Mouse (Mus musculus): ENCODE measurements around the gene Mdm1. TPM values are rescaled to one million over a fixed set of nuclear protein-coding genes. Genes with fewer than 3 reads are reported as not detected.

The Mdm1 gene
- polyA plus RNA-seq, 1 experiment from 2014 or later, result 56.7 TPM

DNA sequence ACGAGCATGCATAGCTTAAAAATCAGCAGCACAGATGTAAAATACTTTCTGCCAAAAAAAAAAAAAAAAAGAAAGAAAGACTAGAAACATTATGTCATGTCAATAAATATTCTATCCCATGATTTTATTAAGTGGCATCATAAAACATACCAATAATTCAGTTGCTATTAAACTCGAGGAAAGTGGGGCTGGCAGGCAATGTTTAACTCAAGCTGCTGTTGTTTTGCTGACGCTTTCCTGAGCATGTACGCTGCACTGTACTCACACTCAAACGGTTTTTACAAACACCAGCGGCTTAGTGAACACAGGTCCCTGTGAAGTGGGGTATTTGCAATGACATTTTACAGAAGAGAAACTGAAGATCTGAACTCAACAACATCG, 30.7 kb upstream of the Mdm1 start:
- Histone ChIP-seq H3K4me1 (peaks cover 18% of the 10 kb centered on the region), H3K9me3 (no peaks in the 10 kb centered on the region), H3K27ac (replicated peaks) (no peak overlapping the region), H3K27me3 (replicated peaks; ENCODE audit: low read depth, poor library complexity, severe bottlenecking) (peaks cover 2% of the 10 kb centered on the region; the same call in 1 of the 2 replicates), H3K36me3 (replicated peaks) (no peaks in the 10 kb centered on the region), H3K4me3 (no peak overlapping the region)
- WGBS, result 76% methylated on average over 7 of the region's 7 CpGs
- DNase-seq (ENCODE audit: low spot score), result no peak

DNA sequence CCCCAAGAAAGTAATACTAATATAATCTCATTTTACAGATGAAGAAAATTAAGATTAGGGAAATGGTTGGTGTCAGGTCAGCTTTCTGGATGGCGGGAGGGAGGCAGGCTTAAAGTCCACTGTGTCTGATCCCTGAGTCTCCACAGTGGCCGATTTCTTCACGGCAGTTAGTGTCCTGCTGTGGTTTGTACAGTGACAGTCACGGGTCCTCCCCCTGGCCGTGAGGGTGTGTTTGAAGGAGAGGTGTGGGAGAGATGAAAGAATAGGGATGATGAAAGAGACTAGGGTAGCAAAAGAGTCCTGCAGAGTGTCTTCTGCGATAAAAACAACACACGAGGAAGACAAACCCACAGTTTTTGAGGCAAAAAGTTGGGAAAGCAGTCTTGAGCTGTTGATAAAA, 30.0 kb upstream of the Mdm1 start:
- H3K4me1 ChIP-seq, result peaks cover 18% of the 10 kb centered on the region
- no peaks in the 10 kb centered on the region for H3K36me3 ChIP-seq (replicated peaks)
- H3K4me3 ChIP-seq, result no peak overlapping the region
- DNase-seq (ENCODE audit: low spot score), result no peak
- H3K9me3 ChIP-seq, result no peaks in the 10 kb centered on the region
- no peak overlapping the region for H3K27ac ChIP-seq (replicated peaks)
- WGBS, result 28% methylated on average over 7 of the region's 7 CpGs
- no peaks in the 10 kb centered on the region; the same call in 1 of the 2 replicates for H3K27me3 ChIP-seq (replicated peaks; ENCODE audit: low read depth, poor library complexity, severe bottlenecking)

GRCm38 (mm10) chr10:118112294-118112893, 29.2 kb upstream of the Mdm1 start:
- Histone ChIP-seq H3K4me1 (peaks cover 18% of the 10 kb centered on the region), H3K27me3 (replicated peaks; ENCODE audit: low read depth, poor library complexity, severe bottlenecking) (no peaks in the 10 kb centered on the region), H3K4me3 (no peak overlapping the region), H3K27ac (replicated peaks) (no peak overlapping the region), H3K9me3 (no peaks in the 10 kb centered on the region), H3K36me3 (replicated peaks) (no peaks in the 10 kb centered on the region)
- DNase-seq (ENCODE audit: low spot score), result no peak
- 77% methylated on average over 11 of the region's 11 CpGs for WGBS

- no peak for DNase-seq (ENCODE audit: low spot score)
- 54% methylated on average over 9 of the region's 9 CpGs for WGBS
- 0 out of 2 replicates have a peak overlapping the region, but pooled peaks have one; percentile 3 for H3K27ac ChIP-seq (replicated peaks)
Measured at GRCm38 (mm10) chr10:118113256-118113682, 28.3 kb upstream of the Mdm1 start.

DNA sequence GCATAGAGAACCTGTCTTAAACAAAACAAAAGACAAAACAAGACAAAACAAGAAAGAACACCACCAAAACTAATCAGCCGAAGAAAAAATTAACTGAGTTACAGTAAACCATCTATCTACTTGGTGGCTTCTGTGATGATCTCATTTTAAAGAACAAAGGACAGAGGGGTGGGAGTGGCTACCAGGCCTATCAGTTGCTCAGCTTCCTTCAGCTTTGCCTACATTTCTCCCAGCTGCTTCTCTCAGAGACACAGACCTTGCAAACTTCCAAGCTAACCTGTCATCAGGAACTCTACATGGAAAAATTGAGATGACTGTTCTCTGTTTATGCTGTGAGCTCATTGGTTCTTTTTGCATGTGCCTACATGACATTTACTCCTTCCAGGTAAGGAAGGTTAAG, 27.3 kb upstream of the Mdm1 start:
- 94% methylated on average over 1 of the region's 1 CpGs for WGBS
- peaks cover 18% of the 10 kb centered on the region for H3K4me1 ChIP-seq
- no peak for DNase-seq (ENCODE audit: low spot score)
- no peaks in the 10 kb centered on the region for H3K9me3 ChIP-seq
- no peak overlapping the region for H3K27ac ChIP-seq (replicated peaks)
- H3K27me3 ChIP-seq (replicated peaks; ENCODE audit: low read depth, poor library complexity, severe bottlenecking), result no peaks in the 10 kb centered on the region
- no peaks in the 10 kb centered on the region for H3K36me3 ChIP-seq (replicated peaks)
- H3K4me3 ChIP-seq, result no peak overlapping the region

More at GRCm38 (mm10) chr10:118113256-118113682, 28.3 kb upstream of the Mdm1 start:
- no peaks in the 10 kb centered on the region for H3K27me3 ChIP-seq (replicated peaks; ENCODE audit: low read depth, poor library complexity, severe bottlenecking)
- H3K9me3 ChIP-seq, result no peaks in the 10 kb centered on the region
- no peak overlapping the region for H3K4me3 ChIP-seq
- peaks cover 18% of the 10 kb centered on the region for H3K4me1 ChIP-seq
- H3K36me3 ChIP-seq (replicated peaks), result no peaks in the 10 kb centered on the region

GRCm38 (mm10) chr10:118116456-118116855, 25.2 kb upstream of the Mdm1 start:
- Histone ChIP-seq H3K4me1 (peaks cover 16% of the 10 kb centered on the region), H3K4me3 (no peak overlapping the region), H3K9me3 (no peaks in the 10 kb centered on the region), H3K27me3 (replicated peaks; ENCODE audit: low read depth, poor library complexity, severe bottlenecking) (no peaks in the 10 kb centered on the region), H3K36me3 (replicated peaks) (no peaks in the 10 kb centered on the region), H3K27ac (replicated peaks) (no peak overlapping the region)
- WGBS, result 93% methylated on average over 2 of the region's 2 CpGs
- no peak for DNase-seq (ENCODE audit: low spot score)

DNA sequence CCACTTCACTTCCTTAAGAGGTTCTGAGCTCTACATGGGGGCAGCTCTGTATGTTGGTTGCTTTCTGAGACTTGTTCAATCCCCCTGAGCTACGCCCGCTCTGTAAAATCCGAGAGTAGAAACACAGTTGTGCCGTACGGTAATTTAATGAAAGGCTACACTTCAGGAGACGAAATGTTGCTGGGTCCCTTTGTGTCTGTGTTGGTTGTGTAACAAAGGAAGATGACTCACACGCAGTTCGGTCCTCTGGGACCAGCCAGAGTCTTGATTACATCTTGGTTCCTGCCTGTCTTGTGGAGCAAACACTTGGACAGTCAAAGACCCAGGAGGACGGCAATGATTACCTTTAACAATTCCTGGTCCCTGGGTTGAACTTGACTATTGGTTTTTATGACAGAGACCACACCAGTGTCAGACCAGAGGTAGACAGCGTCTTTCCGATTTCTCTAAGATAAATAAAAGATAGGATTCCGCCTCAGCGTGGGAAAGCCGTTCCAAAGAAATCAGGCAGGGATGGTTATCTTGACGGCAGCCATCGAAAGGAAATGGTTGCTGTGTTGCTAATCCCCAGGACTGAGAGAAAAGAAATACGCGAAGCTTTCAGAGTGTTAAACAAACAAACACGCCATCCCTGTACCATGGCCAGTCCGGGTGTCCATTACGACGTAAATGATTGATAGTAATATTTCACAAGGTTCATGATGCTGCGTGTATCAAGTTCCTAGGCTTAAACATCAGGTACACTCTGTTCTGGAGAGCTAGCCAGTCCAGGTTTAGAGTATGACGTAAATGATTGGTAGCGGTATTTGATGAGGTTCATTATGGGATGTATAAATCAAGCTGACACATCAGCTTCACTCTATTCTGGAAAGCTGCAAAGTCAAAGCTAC, 20.3 kb upstream of the Mdm1 start:
- H3K9me3 ChIP-seq, result no peaks in the 10 kb centered on the region
- H3K27me3 ChIP-seq (replicated peaks; ENCODE audit: low read depth, poor library complexity, severe bottlenecking), result no peaks in the 10 kb centered on the region
- no peak for DNase-seq (ENCODE audit: low spot score)
- no peak overlapping the region for H3K27ac ChIP-seq (replicated peaks)
- H3K4me3 ChIP-seq, result no peak overlapping the region
- 84% methylated on average over 25 of the region's 25 CpGs for WGBS
- no peaks in the 10 kb centered on the region for H3K36me3 ChIP-seq (replicated peaks)
- peaks cover 12% of the 10 kb centered on the region for H3K4me1 ChIP-seq

GRCm38 (mm10) chr10:118121937-118122285, 19.7 kb upstream of the Mdm1 start:
- H3K36me3 ChIP-seq (replicated peaks), result no peaks in the 10 kb centered on the region
- peak; percentile 49 for DNase-seq (ENCODE audit: low spot score)
- H3K27me3 ChIP-seq (replicated peaks; ENCODE audit: low read depth, poor library complexity, severe bottlenecking), result no peaks in the 10 kb centered on the region

GRCm38 (mm10) chr10:118122441-118123162, 19.0 kb upstream of the Mdm1 start:
- Histone ChIP-seq H3K27me3 (replicated peaks; ENCODE audit: low read depth, poor library complexity, severe bottlenecking) (no peaks in the 10 kb centered on the region), H3K9me3 (no peaks in the 10 kb centered on the region), H3K36me3 (replicated peaks) (no peaks in the 10 kb centered on the region), H3K27ac (replicated peaks) (no peak overlapping the region), H3K4me3 (no peak overlapping the region), H3K4me1 (peaks cover 12% of the 10 kb centered on the region)
- 92% methylated on average over 11 of the region's 11 CpGs for WGBS
- DNase-seq (ENCODE audit: low spot score), result no peak

More at GRCm38 (mm10) chr10:118121937-118122285, 19.7 kb upstream of the Mdm1 start:
- no peaks in the 10 kb centered on the region for H3K9me3 ChIP-seq
- H3K4me3 ChIP-seq, result no peak overlapping the region
- no peak overlapping the region for H3K27ac ChIP-seq (replicated peaks)
- H3K4me1 ChIP-seq, result peaks cover 12% of the 10 kb centered on the region
- 49% methylated on average over 13 of the region's 13 CpGs for WGBS

DNA sequence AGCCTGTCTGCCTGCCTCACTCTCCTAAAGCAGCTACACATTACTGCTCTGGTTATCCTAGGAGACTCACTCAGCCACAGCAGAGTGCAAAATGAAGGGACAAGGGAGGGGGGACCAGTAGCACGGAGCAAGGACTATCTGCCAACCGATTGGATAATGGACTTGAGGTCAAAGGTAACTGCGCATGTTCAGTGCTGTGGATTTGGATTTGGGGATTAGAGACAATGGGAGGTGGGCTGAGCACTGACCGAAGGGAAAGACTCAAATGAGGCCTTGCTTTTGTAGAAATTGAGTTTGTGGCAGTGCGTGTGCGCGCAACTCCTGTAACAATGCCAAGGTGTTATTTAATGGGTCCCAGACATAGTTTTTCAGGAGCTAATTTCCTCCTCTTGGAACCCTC, 16.4 kb upstream of the Mdm1 start:
- WGBS, result 95% methylated on average over 7 of the region's 7 CpGs
- no peak overlapping the region for H3K27ac ChIP-seq (replicated peaks)
- no peaks in the 10 kb centered on the region for H3K9me3 ChIP-seq
- H3K4me3 ChIP-seq, result no peak overlapping the region
- H3K27me3 ChIP-seq (replicated peaks; ENCODE audit: low read depth, poor library complexity, severe bottlenecking), result peaks cover 23% of the 10 kb centered on the region
- H3K4me1 ChIP-seq, result peaks cover 12% of the 10 kb centered on the region
- DNase-seq (ENCODE audit: low spot score), result no peak
- H3K36me3 ChIP-seq (replicated peaks), result no peaks in the 10 kb centered on the region

DNA sequence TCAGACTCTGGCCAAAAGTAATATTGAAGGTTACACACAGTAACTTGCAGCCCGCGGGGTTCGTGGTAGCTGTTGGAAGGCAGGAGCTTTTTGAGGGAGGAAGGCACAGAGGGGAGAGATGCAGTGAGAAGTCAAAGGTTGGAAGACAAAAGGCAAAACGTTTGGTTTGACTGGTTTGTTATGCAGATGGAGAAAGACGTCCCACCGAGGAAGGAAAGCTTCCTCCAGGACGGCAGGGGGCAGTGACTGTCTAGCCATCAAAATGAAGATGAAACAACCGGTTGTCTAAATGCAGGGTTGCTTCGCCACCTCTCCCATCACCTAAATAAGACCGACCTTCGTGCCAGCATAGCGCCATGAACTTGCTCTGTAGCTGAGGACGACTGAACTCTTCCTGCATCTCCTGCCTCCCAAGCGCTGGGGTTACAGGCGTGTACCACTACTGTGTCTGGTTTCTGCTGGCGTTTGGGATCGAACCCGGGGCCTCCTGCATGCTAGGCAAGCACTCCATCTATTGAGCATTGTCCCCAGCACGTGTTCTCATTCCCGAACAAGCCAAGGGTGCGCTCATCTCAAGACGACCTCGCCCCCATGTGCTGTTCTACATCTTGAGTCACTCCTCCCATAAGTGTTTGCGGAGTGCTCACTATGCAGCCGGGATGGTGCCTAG, 15.7 kb upstream of the Mdm1 start:
- 76% methylated on average over 25 of the region's 25 CpGs for WGBS
- peaks cover 26% of the 10 kb centered on the region for H3K27me3 ChIP-seq (replicated peaks; ENCODE audit: low read depth, poor library complexity, severe bottlenecking)
- no peak for DNase-seq (ENCODE audit: low spot score)
- H3K4me3 ChIP-seq, result no peak overlapping the region
- peaks cover 10% of the 10 kb centered on the region for H3K4me1 ChIP-seq
- H3K9me3 ChIP-seq, result no peaks in the 10 kb centered on the region
- no peak overlapping the region for H3K27ac ChIP-seq (replicated peaks)
- H3K36me3 ChIP-seq (replicated peaks), result no peaks in the 10 kb centered on the region

- H3K27ac ChIP-seq (replicated peaks), result no peak overlapping the region
- H3K4me3 ChIP-seq, result no peak overlapping the region
- no peaks in the 10 kb centered on the region for H3K4me1 ChIP-seq
- H3K9me3 ChIP-seq, result no peaks in the 10 kb centered on the region
- WGBS, result 50% methylated on average over 20 of the region's 20 CpGs
- H3K36me3 ChIP-seq (replicated peaks), result no peaks in the 10 kb centered on the region
- peaks cover 26% of the 10 kb centered on the region for H3K27me3 ChIP-seq (replicated peaks; ENCODE audit: low read depth, poor library complexity, severe bottlenecking)
- DNase-seq (ENCODE audit: low spot score), result no peak
Measured at GRCm38 (mm10) chr10:118129001-118129682, 12.5 kb upstream of the Mdm1 start.
